Mouse (Mus musculus) lung, adult 2 months (tissue): Measurements from ENCODE around the gene Gab1.

Source experiments
- CTCF ChIP-seq: fragments of 200-500 bp; IDR thresholded peaks from 2 replicates; pipeline ENCODE4 v1.5.1; 2011; ENCODE audit warnings: mild to moderate bottlenecking, low read length, control low read depth; ENCODE audit not compliant: insufficient read depth
- POLR2A ChIP-seq: fragments of 200-500 bp; IDR thresholded peaks from 2 replicates; pipeline ENCODE4 v1.6.1; 2011; ENCODE audit warnings: low read depth, mild to moderate bottlenecking, control low read depth, low read length, borderline replicate concordance; ENCODE audit errors: extremely low read depth

DNA sequence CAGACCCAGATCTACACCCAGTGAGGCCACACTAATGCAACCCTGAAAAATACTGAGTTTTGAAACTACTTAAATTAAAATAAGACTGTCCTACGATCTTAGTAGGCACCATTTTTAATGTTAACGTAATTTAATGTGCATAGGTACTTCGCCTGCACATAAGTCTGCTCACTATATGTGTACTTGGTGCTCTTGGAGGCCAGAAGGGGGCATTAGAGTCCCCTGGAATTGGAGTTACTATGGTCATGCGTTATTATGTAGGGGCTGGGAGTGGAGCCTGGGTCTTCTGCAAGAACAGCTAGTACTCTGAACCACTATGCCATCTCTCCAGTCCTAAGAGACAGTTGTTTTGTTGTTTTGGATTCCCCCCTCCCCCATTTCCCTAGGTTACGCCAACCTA, 88.1 kb downstream of the Gab1 start:
- no peak for TF ChIP-seq POLR2A
- no peak for TF ChIP-seq CTCF
